Mouse (Mus musculus) ZHBTc4 (cell line): ENCODE measurements around the gene Nhp2.

Experiments
- DNase-seq: peaks from one replicate; pipeline ENCODE4 v3.0.0-alpha.2; 2011; ENCODE audit warnings: low read depth, low spot score

Gene Nhp2

DNA sequence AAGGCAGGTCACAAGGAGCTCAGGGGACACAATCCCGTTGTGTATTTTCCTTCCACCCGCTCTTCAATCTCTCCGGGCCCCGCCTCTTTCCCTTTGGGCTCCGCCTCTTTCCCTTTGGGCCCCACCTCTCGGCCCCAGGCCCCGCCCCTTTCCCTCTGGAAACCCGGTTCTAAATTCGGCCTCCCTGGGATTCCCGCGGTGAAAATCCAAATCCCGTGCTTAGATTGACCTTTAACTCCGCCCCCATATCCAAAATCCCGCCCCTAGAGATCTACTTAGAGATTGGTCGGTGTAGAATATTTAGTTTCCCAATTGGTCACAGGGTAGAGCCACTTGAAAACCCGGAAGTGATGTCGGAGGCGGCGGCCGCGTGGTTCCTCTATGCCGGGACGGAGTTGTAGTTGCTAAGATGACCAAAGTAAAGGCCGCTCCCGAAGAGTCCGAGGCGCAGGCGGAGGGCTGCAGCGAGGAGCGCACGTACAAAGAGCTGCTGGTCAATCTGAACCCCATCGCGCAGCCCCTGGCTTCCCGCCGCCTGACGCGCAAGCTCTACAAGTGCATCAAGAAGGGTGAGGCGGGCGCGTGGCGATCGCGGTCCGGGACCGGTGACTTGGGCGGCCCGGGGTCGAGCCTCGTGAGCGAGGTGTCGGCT lies at the start of gene Nhp2:
Gene Nhp2 (plus strand): TSS at position 327 of the 652 bp plus-strand sequence.
- peak; percentile 99 for DNase-seq

DNA sequence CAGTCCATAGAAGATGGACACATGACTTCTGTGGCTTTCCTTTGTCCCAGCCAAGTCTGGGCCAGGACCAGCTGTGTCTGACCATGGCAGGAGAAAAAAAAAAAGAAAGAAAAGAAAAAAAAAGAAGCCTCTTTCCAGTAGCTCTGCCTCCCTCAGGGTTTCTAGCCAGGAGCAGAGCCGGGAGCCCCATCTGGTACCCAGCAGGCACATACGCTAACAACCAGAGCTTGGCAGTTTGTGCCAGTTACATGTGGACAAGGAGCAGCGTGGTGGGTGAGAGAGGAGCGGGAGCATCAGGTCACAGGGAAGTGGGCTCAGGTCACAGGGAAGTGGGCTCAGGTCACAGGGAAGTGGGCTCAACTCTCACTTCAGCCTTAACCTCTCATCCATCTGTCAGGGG lies 43.1 kb upstream of the Nhp2 start:
- DNase-seq = no peak

DNA sequence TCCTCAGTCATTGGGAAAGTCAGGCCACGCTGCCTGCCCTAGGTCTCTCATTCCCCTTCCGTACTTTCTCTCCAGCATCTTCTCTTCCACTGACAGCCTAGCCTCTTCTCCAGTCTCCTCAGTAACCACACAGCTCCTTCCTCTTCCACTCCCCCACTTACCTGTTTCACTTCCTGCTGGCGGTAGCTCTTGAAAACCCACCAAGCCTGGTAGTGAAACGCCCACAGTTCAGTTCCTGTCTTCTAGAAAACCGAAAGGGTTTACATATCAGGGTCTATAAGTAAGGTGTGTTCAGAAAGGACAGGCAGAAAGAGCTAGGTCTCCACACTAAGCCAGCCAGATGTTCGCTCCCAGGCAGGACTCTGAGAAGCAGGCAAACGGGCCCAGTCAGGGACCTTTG lies 41.9 kb upstream of the Nhp2 start:
- no peak for DNase-seq

DNA sequence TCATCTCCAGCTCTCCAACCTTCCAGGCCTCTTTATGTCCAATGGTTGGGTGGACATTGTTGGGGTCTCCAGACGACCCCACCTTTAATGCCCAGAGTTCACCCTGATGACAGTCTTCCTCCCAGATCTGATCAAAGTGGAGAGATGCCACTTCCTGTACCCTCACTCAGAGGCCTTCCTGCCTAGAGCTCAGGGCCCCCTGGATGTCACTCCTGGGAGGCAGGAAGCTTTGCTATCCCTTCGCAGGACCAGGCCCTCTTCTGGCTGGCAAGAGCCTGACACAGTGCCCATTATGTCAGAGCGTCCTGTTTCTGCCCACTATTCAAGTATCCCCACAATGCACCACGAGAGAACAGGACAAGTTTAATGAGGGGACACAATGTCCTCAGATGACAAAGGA lies 40.5 kb upstream of the Nhp2 start:
- no peak for DNase-seq

DNA sequence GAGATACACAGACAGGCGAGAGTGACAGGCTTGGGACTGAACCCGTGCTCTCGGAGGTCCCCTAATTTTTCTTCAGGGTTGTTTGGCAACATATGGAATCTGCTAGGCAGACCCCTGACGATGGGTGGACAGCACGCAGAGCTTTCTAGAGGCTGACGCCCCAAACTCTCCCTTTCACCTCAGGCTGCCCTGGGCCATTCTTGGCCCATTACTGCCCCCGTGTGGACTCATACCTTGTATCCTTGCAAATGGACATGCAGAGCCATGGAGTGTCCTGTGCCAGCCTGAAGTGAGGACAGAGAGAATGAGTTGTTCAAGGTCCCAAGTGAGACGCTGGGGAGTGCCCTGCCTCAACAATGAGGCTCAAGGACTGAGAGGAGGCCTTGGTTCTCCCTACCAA lies 36.8 kb upstream of the Nhp2 start:
- DNase-seq = peak; percentile 71

DNA sequence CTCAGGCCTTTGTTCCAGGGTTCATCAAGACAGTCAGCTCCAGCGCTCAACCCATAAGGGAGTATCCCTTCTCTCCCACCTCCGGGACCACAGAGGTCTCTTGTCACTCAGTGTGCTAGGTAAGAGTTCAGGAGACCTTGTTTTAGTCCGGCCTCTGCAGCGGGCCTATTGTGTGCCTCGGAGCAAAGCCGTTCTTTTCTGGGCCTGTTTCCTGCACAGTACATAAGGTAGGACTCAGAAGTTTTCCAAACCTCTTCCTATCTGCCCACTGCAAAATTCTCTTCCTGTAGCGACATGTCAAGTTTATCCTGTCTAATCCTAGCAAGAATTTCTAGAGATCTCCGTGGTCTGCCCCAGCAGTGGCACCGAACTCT lies 35.5 kb upstream of the Nhp2 start:
- no peak for DNase-seq

DNA sequence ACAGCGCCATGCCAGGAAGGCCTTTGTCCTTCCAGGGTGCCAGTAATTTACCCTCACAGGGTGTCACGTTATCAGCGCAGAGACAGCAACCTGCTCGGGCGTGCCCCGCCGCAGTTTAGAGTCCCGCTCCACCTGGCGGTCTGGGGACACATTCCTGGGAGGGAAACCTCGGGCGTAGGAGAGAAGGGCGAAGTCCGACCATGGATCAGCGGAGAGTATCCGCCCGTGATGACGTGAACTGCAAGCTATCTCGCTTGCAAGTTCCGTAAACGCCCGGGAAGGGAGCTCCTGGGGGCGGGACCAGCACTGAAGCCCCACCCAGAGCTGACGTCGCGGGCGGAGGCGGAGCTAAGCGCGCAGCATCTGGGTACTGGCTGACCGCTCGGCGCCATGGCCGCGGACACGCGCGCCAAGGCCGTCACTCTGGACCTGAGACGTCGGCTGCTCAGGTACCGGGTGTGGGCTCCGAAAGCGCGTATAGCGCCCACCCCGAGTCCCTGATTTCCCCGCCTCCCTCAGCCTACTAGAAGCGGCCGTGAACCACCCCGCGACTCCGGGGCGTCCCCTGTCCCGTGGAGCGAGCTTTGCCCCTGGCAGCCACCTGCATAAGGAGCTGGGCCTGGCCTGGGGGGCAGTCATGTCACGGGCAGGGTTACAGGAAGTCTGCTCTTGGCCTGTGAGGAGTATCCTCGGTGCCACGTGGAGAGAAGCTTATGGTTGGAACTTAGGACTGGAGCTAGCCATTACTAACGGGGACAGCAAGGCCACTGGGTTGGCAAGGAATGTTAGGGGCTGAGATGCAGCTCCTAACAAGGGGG lies 34.9 kb upstream of the Nhp2 start, which contains the start of gene Phykpl:
Gene Phykpl (plus strand): TSS at position 327 of the 818 bp plus-strand sequence.
- DNase-seq = peak; percentile 98

DNA sequence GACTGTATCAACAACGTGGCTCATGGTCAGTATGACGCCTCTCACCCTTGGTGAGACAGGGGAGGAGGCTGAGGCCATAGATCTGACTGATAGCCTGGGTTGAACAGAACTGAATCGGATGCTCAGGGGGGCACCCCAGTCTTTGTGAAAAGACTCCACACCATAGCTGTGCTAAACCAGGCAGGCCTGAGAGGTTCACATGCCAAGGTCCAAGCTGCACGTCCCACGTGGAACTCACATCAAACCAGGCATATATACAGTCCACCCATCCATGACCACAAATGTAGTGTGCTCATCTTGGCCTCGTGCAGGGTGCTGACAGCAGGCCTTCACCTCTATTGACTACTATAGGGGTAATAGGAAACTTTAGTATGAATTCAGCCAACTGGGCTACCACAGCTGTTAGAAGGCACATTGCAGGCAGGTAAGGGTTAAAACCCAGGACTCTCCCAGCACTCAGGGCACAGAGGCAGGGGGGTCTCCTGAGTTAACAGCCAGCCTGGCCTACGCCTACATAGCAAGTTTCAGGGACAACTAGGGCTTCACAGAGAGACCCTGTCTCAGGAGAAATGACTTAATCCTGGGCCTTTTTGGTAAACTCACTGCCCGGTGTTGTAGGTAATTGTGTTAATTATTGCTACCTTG lies 33.8 kb upstream of the Nhp2 start:
- no peak for DNase-seq

DNA sequence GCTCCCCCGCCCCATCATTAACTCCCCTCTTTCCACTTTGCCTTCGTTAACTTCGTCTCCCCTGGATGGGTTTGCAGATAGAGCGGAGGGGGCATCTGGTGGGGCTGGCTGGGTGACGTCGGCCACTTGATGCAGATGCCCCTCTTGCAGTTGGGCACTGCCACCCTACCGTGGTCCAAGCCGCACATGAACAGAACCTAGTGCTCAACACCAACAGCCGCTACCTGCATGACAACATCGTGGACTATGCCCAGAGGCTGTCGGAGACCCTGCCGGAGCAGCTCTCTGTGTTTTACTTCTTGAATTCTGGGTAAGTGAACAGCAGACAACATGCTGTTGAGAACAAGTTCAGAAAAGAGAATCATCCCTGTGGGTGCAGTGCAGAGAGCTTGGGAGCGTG lies 33.1 kb upstream of the Nhp2 start:
- DNase-seq = no peak

DNA sequence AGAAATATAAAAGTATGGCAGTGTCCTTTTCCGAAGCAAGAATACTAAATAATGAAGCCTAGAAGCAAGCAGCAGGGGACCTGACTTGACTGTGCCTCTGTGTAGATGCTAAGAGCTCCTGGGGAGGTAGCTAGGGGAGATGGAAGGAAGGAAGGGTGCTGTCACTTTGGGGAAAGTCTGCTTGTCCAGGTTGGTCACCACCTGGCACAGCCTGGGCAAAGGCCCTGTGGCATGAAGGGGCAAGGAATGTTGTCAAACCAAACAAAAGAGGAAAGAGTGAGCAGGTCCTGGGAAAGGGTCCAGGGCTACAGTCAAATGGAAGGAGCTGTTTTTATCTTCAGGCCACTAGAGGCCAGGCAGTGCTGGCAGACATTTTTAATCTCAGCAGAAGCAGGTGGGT lies 32.5 kb upstream of the Nhp2 start:
- DNase-seq = no peak

DNA sequence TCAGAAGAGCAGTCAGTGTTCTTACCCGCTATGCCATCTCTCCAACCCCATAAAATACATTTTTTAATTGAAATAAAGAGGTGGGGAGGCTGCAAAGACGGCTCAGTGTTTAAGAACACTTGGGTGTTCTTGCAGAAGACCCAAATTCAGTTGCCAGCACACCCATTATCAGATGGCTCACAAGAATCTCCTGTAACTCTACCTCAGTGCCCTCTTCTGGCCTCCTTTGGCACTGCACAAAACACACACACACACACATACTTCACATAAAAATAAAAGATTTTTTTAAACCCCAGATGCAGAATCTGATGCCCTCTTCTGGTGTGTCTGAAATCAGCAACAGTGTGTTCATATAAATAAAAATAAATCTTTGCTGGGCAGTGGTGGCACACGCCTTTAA lies 30.7 kb upstream of the Nhp2 start:
- DNase-seq = peak; percentile 65

DNA sequence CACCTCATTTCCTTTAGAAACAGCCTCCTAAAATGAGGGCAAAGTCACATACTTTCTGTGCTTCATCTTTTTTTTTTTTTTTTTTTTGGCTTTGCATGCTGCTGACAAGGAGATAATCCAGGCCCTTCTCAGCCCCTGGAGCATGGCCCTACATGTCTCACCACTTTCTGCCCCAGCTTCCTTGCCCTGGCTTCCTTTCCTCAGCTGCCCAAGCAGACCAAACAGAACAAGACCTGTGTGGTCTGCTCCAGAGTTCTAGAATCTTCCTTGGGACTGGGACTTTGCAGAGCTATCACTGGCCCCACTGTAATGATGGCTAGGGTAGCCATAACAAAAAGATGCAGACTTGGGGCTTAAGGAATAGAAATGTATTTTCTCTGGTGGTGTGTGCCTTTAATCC lies 29.5 kb upstream of the Nhp2 start:
- no peak for DNase-seq

DNA sequence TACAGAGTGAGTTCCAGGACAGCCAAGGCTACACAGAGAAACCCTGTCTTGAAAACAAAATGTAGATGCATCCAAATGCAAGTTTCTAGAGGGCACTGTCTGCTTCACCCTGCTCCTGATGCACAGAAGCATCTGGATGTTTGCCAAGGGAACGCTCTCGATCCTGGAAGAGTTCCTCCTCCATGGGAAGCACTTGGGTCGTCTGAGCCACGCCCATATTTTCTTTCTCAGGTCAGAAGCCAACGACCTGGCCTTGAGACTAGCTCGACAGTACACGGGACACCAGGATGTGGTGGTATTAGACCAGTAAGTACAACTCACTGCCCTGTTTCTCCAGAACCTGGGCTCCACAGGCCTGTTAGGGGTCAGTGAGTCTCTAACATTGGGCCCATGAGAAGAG lies 28.4 kb upstream of the Nhp2 start:
- peak; percentile 70 for DNase-seq

DNA sequence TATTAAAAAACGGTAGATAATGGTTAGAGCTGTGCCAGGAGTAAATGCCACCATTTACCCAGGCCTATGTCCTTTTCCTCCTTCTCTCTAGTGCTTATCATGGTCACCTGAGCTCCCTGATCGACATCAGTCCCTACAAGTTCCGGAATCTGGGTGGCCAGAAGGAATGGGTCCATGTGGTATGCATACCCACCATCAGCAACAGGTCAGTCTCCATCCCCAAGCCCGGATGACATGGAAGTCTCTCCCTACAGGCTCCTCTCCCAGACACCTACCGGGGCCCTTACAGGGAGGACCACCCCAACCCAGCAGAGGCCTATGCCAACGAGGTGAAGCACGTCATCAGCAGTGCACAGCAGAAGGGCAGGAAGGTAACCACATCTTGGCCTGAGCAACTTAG lies 27.6 kb upstream of the Nhp2 start:
- no peak for DNase-seq

DNA sequence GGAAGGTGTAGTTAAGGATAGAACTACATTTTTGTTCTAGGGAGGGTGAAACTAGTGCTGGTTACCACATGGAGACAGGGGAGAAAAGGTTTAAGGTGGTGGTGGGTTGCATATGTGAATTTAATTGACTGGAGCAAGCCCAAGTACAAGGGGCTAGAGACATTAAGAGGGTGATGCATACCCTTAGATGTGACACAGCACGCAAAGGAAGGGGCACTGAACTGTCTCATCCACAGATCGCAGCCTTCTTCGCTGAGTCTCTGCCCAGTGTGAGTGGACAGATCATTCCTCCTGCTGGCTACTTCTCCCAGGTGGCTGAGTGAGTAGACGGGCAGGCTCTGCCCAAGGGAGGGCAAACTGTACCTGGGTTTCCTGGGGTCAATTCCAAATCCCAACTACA lies 26.2 kb upstream of the Nhp2 start:
- no peak for DNase-seq

DNA sequence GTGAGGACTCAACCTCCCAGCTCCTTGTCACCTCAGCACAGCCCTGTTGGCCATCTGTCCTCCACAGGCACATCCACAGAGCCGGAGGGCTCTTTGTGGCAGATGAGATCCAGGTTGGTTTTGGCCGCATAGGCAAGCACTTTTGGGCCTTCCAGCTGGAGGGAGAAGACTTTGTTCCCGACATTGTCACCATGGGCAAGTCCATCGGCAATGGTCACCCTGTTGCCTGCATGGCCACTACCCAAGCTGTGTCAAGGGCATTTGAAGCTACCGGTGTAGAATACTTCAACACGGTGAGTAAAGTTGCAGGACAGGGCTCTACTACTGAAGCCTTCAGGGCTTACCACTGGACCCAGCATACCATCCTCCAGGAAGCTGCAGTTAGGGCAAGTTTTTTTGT lies 25.7 kb upstream of the Nhp2 start:
- DNase-seq = no peak

DNA sequence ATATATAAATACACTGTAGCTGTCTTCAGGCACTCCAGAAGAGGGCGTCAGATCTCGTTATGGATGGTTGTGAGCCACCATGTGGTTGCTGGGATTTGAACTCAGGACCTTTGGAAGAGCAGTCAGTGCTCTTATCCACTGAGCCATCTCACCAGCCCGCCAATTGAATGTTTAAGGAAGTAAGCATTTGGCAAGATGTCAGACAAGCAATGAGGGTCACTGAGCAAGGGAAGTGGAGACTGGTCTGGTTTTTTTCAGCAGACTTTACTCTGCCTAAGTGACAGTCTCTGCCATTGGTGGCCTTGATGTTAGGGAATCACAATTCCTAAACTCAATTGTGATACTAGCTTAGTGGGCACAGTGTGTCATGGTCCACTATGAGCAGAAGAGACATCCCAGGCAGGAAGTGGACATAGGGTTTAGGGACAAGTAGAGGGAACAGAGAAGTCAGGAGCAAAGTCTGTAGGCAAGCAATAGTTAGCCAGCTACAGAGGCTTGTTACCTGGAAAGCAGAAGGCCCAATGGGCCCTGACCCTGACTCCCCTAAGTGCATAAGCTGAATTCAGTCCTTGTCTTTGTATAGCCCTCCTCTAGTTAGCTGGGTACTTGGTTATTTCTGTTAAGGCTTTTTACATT lies 24.7 kb upstream of the Nhp2 start:
- no peak for DNase-seq

DNA sequence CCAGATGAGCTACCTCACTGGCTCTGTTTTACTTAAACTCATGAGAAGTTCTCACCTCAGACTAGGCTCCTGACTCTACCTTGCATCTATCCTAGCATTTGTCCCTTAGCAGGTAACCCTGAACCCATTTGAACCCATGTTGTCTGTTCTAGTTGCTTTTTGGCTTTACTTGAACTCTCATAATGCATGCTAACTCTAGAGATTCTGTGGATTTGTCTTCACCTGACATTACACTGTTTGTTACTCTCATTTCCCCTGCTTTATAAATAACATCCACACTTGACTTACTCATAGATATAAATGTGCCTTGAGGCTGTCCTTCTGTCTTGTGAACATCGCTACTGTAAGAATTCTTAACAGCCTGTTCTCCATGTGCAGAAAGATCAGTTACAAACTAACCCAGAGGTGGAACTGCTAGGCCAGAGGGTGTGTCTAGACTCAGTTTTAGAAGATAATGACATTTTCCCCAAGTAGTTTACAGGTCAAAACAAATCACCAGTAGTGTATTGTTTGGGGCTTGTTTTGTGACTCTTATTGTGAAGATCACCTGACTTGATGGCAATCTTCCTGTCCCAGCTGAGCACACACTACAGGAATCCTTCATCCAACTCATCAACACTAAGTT lies 24.0 kb upstream of the Nhp2 start:
- DNase-seq = no peak

DNA sequence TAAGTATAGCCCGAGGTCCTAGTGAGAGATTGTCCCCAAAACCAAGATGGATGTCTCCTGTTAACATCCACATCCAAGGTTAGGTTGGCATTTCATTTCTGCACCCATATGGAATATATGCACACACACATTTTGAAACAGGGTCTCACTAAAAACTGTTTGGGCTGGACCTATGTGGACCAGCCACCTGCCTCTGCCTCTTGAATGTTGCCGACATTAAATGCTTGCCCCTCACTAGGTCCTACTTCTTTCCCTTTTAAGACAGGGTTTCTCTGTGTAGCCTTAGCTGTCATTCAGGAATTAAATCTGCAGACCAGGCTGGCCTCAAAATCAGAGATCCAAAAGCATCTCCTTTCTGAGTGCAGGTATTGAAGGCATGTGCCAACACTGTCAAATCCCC lies 22.0 kb upstream of the Nhp2 start:
- no peak for DNase-seq

DNA sequence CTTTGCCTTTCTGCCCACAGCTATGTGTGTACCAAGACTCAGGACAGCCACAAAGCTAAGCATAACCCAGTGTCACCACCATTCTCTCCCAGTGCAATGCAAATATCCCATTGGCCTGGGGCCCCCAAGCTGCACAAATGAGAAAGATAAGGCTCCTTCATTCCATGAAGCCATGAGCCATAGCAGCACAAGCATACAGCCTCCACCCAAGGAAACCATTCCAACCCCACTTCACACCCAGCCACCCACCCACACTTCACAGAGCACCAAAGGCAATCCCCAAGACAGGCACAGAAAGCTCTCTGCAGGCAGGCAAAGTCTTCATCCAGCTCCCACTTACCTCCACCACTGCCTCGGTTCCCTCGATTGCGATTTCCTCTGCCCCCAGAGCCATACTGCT lies 17.3 kb upstream of the Nhp2 start:
- no peak for DNase-seq

DNA sequence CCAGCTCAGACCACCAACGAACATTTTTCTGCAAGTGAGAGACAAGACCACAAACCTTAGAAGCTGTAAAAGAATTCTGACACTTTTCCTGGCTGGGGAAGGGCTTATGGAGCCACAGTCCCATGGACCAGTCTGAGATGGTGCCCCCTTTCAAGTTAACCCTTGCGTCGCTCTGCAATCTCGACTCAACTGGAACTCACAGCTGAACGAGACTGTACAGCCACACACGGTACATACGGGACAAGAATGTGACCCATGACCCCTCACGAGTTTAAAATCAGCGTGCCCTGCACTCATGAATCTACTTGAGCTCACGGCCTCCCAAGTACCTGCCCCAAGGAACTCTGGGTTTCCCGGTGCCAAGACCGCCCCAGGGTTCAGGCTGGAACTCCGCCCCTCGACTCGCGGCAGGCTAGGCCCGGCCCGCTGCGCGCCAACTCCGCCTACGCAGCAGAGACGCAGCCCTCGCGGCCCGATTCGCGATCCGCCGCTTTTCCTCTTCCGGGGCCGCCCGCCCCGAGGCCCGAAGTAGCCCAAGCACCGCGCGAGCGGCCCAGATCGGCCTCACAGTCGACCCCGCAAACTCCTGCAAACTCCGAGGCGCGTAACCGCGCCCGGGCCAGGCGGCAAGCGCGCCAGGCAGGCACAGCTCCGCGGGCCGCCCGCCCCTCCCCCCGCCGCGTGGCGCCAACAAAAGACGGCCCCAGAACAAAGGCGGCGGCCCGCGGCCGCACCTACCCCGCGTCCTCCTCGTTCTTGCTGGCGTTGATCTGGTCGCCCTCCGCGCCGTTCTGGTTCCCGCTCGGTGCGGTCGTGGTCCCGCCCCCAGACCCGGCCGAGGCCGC lies 13.7 kb upstream of the Nhp2 start:
- DNase-seq = peak; percentile 94
